Mouse (Mus musculus) heart, adult 10 weeks (tissue): ENCODE results near the gene Ces2a. TPM values are rescaled to one million over a fixed set of nuclear protein-coding genes. Genes with fewer than 3 reads are reported as not detected.

Experiments
- polyA plus RNA-seq: library from polyadenylated mRNA; stranded (reverse); fragments of 350-450 nt; fragmentation: Illumina TruSeq; extraction: RNeasy Lipid Tissue Mini Kit (QIAGEN cat#74804); gene quantifications from one replicate; pipeline ENCODE4 v1.2.3, GENCODE M21; 2014; ENCODE audit warnings: low read depth, low replicate concordance

Ces2a gene
- 0.24 TPM for polyA plus RNA-seq

GRCm38 (mm10) chr8:104733753-104734152 lies at the start of gene Ces2a:
Ces2a (plus strand) TSS chr8:104734003.

Other genes with a start within 250 kb of the Ces2a start
- gene Terb1, start 224.1 kb upstream of the Ces2a start, polyA plus RNA-seq: not detected
- 52.6 TPM for gene Nae1, start 199.4 kb upstream of the Ces2a start, polyA plus RNA-seq
- gene Car7, start 199.3 kb upstream of the Ces2a start, polyA plus RNA-seq: 5.7 TPM
- gene Pdp2, start 142.6 kb upstream of the Ces2a start, polyA plus RNA-seq: 15.0 TPM
- 4.3 TPM for gene Cdh16, start 109.6 kb upstream of the Ces2a start, polyA plus RNA-seq
- 272 TPM for gene Rrad, start 102.7 kb upstream of the Ces2a start, polyA plus RNA-seq
- 58.7 TPM for gene Ciao2b, start 92.0 kb upstream of the Ces2a start, polyA plus RNA-seq
- not detected for gene Ces2b, start 97.6 kb downstream of the Ces2a start, polyA plus RNA-seq
- not detected for gene Ces2c, start 113.1 kb downstream of the Ces2a start, polyA plus RNA-seq
- gene Ces2e, start 192.3 kb downstream of the Ces2a start, polyA plus RNA-seq: 2.0 TPM
- gene Ces2f, start 213.4 kb downstream of the Ces2a start, polyA plus RNA-seq: not detected
- gene Ces2g, start 227.7 kb downstream of the Ces2a start, polyA plus RNA-seq: 2.8 TPM